Mouse (Mus musculus): ENCODE measurements around the gene Rhof. TPM values are rescaled to one million over a fixed set of nuclear protein-coding genes. Genes with fewer than 3 reads are reported as not detected.

Gene Rhof
- polyA plus RNA-seq, 1 experiment from 2014 or later: 29.7 TPM

DNA sequence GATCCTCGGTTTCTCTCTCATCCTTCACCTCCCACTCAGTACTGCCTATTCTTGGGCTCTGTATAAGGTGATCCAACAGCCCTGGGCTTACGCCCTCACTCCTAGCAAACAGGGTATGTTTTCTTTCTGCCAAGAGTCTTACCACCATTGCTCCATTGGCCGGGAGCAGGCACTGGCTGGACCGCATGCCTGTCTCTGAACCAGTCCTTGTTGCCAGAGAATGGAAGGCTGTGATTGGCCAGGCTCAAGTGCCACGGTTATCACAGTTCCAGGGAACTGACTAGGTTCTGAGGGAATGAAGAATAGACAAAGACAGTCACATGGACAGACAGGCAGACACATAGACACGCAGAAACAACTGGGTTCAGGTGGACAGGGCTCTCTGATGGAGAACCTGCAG, 27.7 kb downstream of the Rhof start:
- no peak overlapping the region for H3K9ac ChIP-seq (ENCODE audit: low read depth, low read length)
- no peak overlapping the region for H3K27ac ChIP-seq (ENCODE audit: low read depth, low read length)
- H3K4me3 ChIP-seq (ENCODE audit: low read length): no peak overlapping the region
- no peaks in the 10 kb centered on the region for H3K27me3 ChIP-seq (replicated peaks; ENCODE audit: control insufficient read depth, insufficient read depth, low read length)
- H3K36me3 ChIP-seq (ENCODE audit: control insufficient read depth, insufficient read depth, low read length): no peaks in the 10 kb centered on the region
- H3K4me1 ChIP-seq (ENCODE audit: control insufficient read depth, insufficient read depth, low read depth, low read length): peaks cover 3% of the 10 kb centered on the region
- WGBS: 81% methylated on average over 6 of the region's 6 CpGs
- H3K4me2 ChIP-seq (ENCODE audit: low read length): no peak overlapping the region
- H3K9me3 ChIP-seq (ENCODE audit: control insufficient read depth, low read length): no peaks in the 10 kb centered on the region
- ATAC-seq: no peak

DNA sequence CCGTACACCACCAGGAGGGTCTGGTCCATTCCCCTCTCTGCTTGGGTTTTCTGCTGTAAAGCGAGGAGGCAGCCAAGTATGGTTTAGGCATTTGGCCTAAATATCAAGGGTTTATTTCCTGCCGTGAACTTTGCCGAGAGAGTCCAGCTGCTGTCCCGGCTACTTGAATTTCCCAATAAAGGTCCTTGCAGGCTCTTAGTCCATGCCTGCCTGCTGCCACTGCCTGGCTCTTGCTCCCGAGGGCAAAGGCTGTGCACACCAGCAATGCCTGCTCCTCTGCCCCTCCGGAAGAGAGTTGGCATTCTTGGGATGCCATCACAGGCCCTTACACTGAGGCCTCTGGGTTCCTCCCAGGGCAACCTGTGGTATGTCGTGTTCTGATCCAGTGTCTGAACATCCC, 28.9 kb downstream of the Rhof start:
- 80% methylated on average over 8 of the region's 8 CpGs for WGBS
- ATAC-seq: no peak

GRCm38 (mm10) chr5:123102376-123102775, 30.1 kb downstream of the Rhof start:
- no peak for ATAC-seq
- Histone ChIP-seq H3K36me3 (ENCODE audit: control insufficient read depth, insufficient read depth, low read length) (no peaks in the 10 kb centered on the region), H3K27ac (ENCODE audit: low read depth, low read length) (no peak overlapping the region), H3K4me3 (ENCODE audit: low read length) (no peak overlapping the region), H3K9ac (ENCODE audit: low read depth, low read length) (no peak overlapping the region), H3K4me2 (ENCODE audit: low read length) (no peak overlapping the region), H3K9me3 (ENCODE audit: control insufficient read depth, low read length) (no peaks in the 10 kb centered on the region), H3K4me1 (ENCODE audit: control insufficient read depth, insufficient read depth, low read depth, low read length) (no peaks in the 10 kb centered on the region), H3K27me3 (replicated peaks; ENCODE audit: control insufficient read depth, insufficient read depth, low read length) (no peaks in the 10 kb centered on the region)
- WGBS: 65% methylated on average over 7 of the region's 7 CpGs

More for the DNA sequence above, 28.9 kb downstream of the Rhof start:
- H3K4me2 ChIP-seq (ENCODE audit: low read length): no peak overlapping the region
- H3K36me3 ChIP-seq (ENCODE audit: control insufficient read depth, insufficient read depth, low read length): no peaks in the 10 kb centered on the region
- no peak overlapping the region for H3K27ac ChIP-seq (ENCODE audit: low read depth, low read length)
- H3K9me3 ChIP-seq (ENCODE audit: control insufficient read depth, low read length): no peaks in the 10 kb centered on the region
- no peaks in the 10 kb centered on the region for H3K4me1 ChIP-seq (ENCODE audit: control insufficient read depth, insufficient read depth, low read depth, low read length)
- H3K27me3 ChIP-seq (replicated peaks; ENCODE audit: control insufficient read depth, insufficient read depth, low read length): no peaks in the 10 kb centered on the region
- H3K9ac ChIP-seq (ENCODE audit: low read depth, low read length): no peak overlapping the region
- no peak overlapping the region for H3K4me3 ChIP-seq (ENCODE audit: low read length)

GRCm38 (mm10) chr5:123098487-123098886, 34.0 kb downstream of the Rhof start:
- H3K27me3 ChIP-seq (replicated peaks; ENCODE audit: control insufficient read depth, insufficient read depth, low read length): no peaks in the 10 kb centered on the region
- H3K36me3 ChIP-seq (ENCODE audit: control insufficient read depth, insufficient read depth, low read length): no peaks in the 10 kb centered on the region
- H3K9me3 ChIP-seq (ENCODE audit: control insufficient read depth, low read length): no peaks in the 10 kb centered on the region
- H3K9ac ChIP-seq (ENCODE audit: low read depth, low read length): no peak overlapping the region
- ATAC-seq: no peak
- 79% methylated on average over 2 of the region's 2 CpGs for WGBS
- H3K4me1 ChIP-seq (ENCODE audit: control insufficient read depth, insufficient read depth, low read depth, low read length): no peaks in the 10 kb centered on the region
- H3K27ac ChIP-seq (ENCODE audit: low read depth, low read length): no peak overlapping the region
- no peak overlapping the region for H3K4me2 ChIP-seq (ENCODE audit: low read length)
- H3K4me3 ChIP-seq (ENCODE audit: low read length): no peak overlapping the region

DNA sequence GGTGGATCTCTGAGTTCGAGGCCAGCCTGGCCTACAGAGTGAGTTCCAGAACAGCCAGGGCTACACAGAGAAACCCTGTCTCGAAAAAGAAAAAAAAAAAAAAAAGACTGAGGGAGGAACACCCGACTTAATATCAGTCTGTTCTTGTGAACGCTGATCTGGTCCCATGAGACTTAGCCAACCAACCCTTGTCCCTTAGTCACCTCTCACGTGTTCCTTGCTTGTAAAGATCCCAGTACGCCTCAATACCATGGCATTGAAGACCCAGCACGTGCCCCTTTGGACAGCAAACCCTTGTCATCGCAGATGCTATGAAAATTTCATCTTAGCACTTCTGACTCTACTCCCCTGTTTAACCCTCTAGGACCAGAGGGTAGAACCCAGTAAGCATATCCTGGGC, 36.2 kb downstream of the Rhof start:
- no peaks in the 10 kb centered on the region for H3K4me1 ChIP-seq (ENCODE audit: control insufficient read depth, insufficient read depth, low read depth, low read length)
- no peaks in the 10 kb centered on the region for H3K9me3 ChIP-seq (ENCODE audit: control insufficient read depth, low read length)
- H3K4me2 ChIP-seq (ENCODE audit: low read length): no peak overlapping the region
- H3K36me3 ChIP-seq (ENCODE audit: control insufficient read depth, insufficient read depth, low read length): no peaks in the 10 kb centered on the region
- H3K27ac ChIP-seq (ENCODE audit: low read depth, low read length): no peak overlapping the region
- no peak overlapping the region for H3K9ac ChIP-seq (ENCODE audit: low read depth, low read length)
- H3K27me3 ChIP-seq (replicated peaks; ENCODE audit: control insufficient read depth, insufficient read depth, low read length): no peaks in the 10 kb centered on the region
- WGBS: 93% methylated on average over 8 of the region's 8 CpGs
- no peak for ATAC-seq
- H3K4me3 ChIP-seq (ENCODE audit: low read length): no peak overlapping the region

GRCm38 (mm10) chr5:123094238-123094991, 38.1 kb downstream of the Rhof start:
- Histone ChIP-seq H3K4me2 (ENCODE audit: low read length) (peak overlapping the region; percentile 2; the same call in 1 of the 2 replicates), H3K36me3 (ENCODE audit: control insufficient read depth, insufficient read depth, low read length) (peaks cover 3% of the 10 kb centered on the region; the same call in 1 of the 2 replicates), H3K4me1 (ENCODE audit: control insufficient read depth, insufficient read depth, low read depth, low read length) (no peaks in the 10 kb centered on the region), H3K9ac (ENCODE audit: low read depth, low read length) (no peak overlapping the region), H3K27ac (ENCODE audit: low read depth, low read length) (no peak overlapping the region), H3K4me3 (ENCODE audit: low read length) (no peak overlapping the region), H3K27me3 (replicated peaks; ENCODE audit: control insufficient read depth, insufficient read depth, low read length) (no peaks in the 10 kb centered on the region), H3K9me3 (ENCODE audit: control insufficient read depth, low read length) (no peaks in the 10 kb centered on the region)
- ATAC-seq: no peak
- WGBS: 69% methylated on average over 25 of the region's 25 CpGs

GRCm38 (mm10) chr5:123093077-123093633, 39.3 kb downstream of the Rhof start:
- no peaks in the 10 kb centered on the region for H3K9me3 ChIP-seq (ENCODE audit: control insufficient read depth, low read length)
- no peak overlapping the region for H3K4me2 ChIP-seq (ENCODE audit: low read length)
- no peaks in the 10 kb centered on the region for H3K4me1 ChIP-seq (ENCODE audit: control insufficient read depth, insufficient read depth, low read depth, low read length)
- WGBS: 80% methylated on average over 14 of the region's 14 CpGs
- no peak overlapping the region for H3K4me3 ChIP-seq (ENCODE audit: low read length)
- ATAC-seq: no peak
- no peaks in the 10 kb centered on the region for H3K27me3 ChIP-seq (replicated peaks; ENCODE audit: control insufficient read depth, insufficient read depth, low read length)
- no peak overlapping the region for H3K9ac ChIP-seq (ENCODE audit: low read depth, low read length)
- no peak overlapping the region for H3K27ac ChIP-seq (ENCODE audit: low read depth, low read length)
- peaks cover 3% of the 10 kb centered on the region; the same call in 1 of the 2 replicates for H3K36me3 ChIP-seq (ENCODE audit: control insufficient read depth, insufficient read depth, low read length)

DNA sequence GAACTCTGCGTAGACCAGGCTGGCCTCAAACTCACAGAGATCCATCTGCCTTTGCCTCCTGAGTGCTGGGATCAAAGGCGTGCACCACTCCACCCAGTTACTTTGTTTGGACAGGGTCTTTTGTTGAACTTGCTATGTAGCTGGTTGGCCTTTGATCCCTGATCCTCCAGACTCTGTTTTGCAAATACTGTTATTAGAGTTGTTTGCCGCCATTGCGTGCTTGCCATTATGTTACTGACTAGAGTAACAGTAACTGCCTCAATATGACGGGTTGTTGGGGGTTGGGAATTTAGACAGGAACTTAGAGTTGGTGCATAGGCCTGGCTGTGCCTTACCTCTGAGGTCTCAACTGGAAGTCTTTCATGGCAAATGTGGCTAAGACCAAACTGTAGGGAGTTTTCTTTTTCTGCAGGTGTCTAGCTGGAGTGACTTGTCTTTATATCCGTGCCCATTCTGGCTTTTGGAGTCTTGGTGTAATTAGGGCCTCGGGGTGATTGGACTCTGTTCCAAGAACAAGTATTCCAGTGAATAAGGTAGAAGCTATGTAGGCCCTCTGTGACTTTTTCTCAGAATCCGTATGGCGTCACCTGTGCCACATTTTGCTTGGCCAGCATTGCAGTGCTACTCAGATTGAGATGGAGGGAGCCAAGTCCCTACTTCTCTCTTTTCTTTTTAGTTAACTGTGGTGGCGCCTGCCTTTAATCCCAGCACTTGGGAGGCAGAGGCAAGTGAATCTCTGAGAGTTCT, 41.8 kb downstream of the Rhof start:
- no peak for ATAC-seq
- Histone ChIP-seq H3K4me3 (ENCODE audit: low read length) (no peak overlapping the region), H3K27me3 (replicated peaks; ENCODE audit: control insufficient read depth, insufficient read depth, low read length) (no peaks in the 10 kb centered on the region), H3K4me1 (ENCODE audit: control insufficient read depth, insufficient read depth, low read depth, low read length) (no peaks in the 10 kb centered on the region), H3K27ac (ENCODE audit: low read depth, low read length) (no peak overlapping the region), H3K36me3 (ENCODE audit: control insufficient read depth, insufficient read depth, low read length) (peaks cover 3% of the 10 kb centered on the region; the same call in 1 of the 2 replicates), H3K9me3 (ENCODE audit: control insufficient read depth, low read length) (no peaks in the 10 kb centered on the region), H3K9ac (ENCODE audit: low read depth, low read length) (no peak overlapping the region), H3K4me2 (ENCODE audit: low read length) (no peak overlapping the region)
- WGBS: 83% methylated on average over 10 of the region's 10 CpGs

- no peak overlapping the region for H3K4me3 ChIP-seq (ENCODE audit: low read length)
- H3K27ac ChIP-seq (ENCODE audit: low read depth, low read length): no peak overlapping the region
Observed at GRCm38 (mm10) chr5:123088784-123089183, 43.7 kb downstream of the Rhof start.

More at GRCm38 (mm10) chr5:123088784-123089183, 43.7 kb downstream of the Rhof start:
- no peak overlapping the region for H3K4me2 ChIP-seq (ENCODE audit: low read length)
- peaks cover 3% of the 10 kb centered on the region; the same call in 1 of the 2 replicates for H3K36me3 ChIP-seq (ENCODE audit: control insufficient read depth, insufficient read depth, low read length)
- H3K9me3 ChIP-seq (ENCODE audit: control insufficient read depth, low read length): no peaks in the 10 kb centered on the region
- no peaks in the 10 kb centered on the region for H3K4me1 ChIP-seq (ENCODE audit: control insufficient read depth, insufficient read depth, low read depth, low read length)
- no peak overlapping the region for H3K9ac ChIP-seq (ENCODE audit: low read depth, low read length)
- no peak for ATAC-seq
- WGBS: 93% methylated on average over 4 of the region's 4 CpGs
- no peaks in the 10 kb centered on the region for H3K27me3 ChIP-seq (replicated peaks; ENCODE audit: control insufficient read depth, insufficient read depth, low read length)
